Mouse (Mus musculus) liver, embryonic 12.5 days (tissue): ENCODE results near the gene S1pr1. TPM values are rescaled to one million over a fixed set of nuclear protein-coding genes. Genes with fewer than 3 reads are reported as not detected.

Source experiments
- ATAC-seq: fragments of 200-750 bp; cut with Nextera tagmentation; 2 replicates; pipeline ENCODE4 v1.8.0; 2017; ENCODE audit warnings: moderate number of reproducible peaks, mild to moderate bottlenecking, moderate library complexity
- H3K27ac ChIP-seq: fragments of 300-500 bp; sonication (generic); 2 replicates; pipeline ENCODE4 v1.5.1; 2016; ENCODE audit warnings: mild to moderate bottlenecking
- H3K27me3 ChIP-seq: fragments of 300-500 bp; sonication (generic); replicated peaks from 2 replicates; pipeline ENCODE4 v1.6.1; 2016; ENCODE audit warnings: mild to moderate bottlenecking, moderate library complexity
- H3K36me3 ChIP-seq: fragments of 300-500 bp; sonication (generic); 2 replicates; pipeline ENCODE4 v1.6.1; 2016; ENCODE audit warnings: mild to moderate bottlenecking, moderate library complexity
- H3K4me1 ChIP-seq: fragments of 300-500 bp; sonication (generic); 2 replicates; pipeline ENCODE4 v1.6.1; 2016
- H3K4me2 ChIP-seq: fragments of 300-500 bp; sonication (generic); 2 replicates; pipeline ENCODE4 v1.6.1; 2016; ENCODE audit warnings: mild to moderate bottlenecking, moderate library complexity
- H3K4me3 ChIP-seq: fragments of 300-500 bp; sonication (generic); 2 replicates; pipeline ENCODE4 v1.5.1; 2016; ENCODE audit warnings: mild to moderate bottlenecking, moderate library complexity
- H3K9ac ChIP-seq: fragments of 300-500 bp; sonication (generic); 2 replicates; pipeline ENCODE4 v1.6.1; 2016; ENCODE audit warnings: mild to moderate bottlenecking, moderate library complexity
- H3K9me3 ChIP-seq: fragments of 300-500 bp; sonication (generic); replicated peaks from 2 replicates; pipeline ENCODE4 v1.6.1; 2016; ENCODE audit warnings: mild to moderate bottlenecking, moderate library complexity
- WGBS: fragments of 180-500 bp; shearing (Covaris S2); methylation state at CpG from one replicate; pipeline ENCODE4 v1.1.7; 2016; ENCODE audit not compliant: insufficient replicate concordance; 5-methylcytosine and 5-hydroxymethylcytosine counted together
- polyA plus RNA-seq: library from polyadenylated mRNA; unstranded; fragments of >200 nt; fragmentation: Nextera tagmentation; extraction: Ambion mirVana; gene quantifications from 2 replicates; pipeline ENCODE4 v1.2.1, GENCODE M21; 2016

The S1pr1 gene
- polyA plus RNA-seq, 1 experiment from 2014 or later, result 10.5 TPM

DNA sequence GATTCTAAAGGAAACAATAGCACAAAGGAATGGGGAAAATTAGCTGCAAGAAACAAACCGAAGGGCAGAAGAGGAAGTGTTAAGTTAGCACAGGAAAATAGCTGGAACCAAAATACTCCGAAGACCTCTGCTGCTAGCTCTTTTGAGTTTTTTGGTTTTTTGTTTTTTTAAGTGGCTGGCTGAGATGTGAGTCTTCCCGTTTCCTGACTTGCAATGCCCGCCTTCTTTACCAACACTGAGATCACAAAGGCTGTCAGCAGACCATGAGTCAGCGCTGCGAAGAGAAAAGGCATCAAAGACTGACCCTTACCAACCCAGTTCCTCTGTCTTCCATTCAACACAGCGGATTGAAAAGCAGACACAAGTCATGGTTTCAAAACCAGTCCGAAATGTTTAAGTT, 25.5 kb downstream of the S1pr1 start:
- H3K4me2 ChIP-seq, result 0 out of 2 replicates have a peak overlapping the region, but pooled peaks have one; percentile 14
- no peaks in the 10 kb centered on the region for H3K9me3 ChIP-seq
- H3K9ac ChIP-seq, result no peak overlapping the region
- H3K27ac ChIP-seq, result peak overlapping the region; percentile 50
- 17% methylated on average over 8 of the region's 8 CpGs for WGBS
- no peak overlapping the region for H3K4me3 ChIP-seq
- H3K4me1 ChIP-seq, result peaks cover 18% of the 10 kb centered on the region
- H3K36me3 ChIP-seq, result no peaks in the 10 kb centered on the region
- ATAC-seq, result no peak
- no peaks in the 10 kb centered on the region for H3K27me3 ChIP-seq

DNA sequence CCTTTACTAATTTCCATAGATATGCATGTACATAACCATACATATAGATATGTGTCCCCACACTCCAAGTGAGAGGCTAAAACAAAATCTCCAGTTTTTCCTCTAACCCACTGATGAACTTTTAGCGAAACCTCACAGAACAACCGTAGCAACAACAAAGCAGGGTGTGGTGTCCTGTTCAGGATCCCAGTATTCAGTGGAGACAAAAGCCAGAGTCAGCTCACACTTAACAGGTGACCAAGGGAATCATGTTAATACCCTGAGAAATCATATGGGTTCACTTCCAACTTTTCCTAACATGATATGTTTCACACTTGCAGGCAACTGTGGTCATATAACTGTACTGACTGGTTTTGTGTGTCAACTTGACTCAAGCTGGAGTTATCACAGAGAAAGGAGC, 27.1 kb downstream of the S1pr1 start:
- Histone ChIP-seq H3K9me3 (no peaks in the 10 kb centered on the region), H3K4me1 (peaks cover 13% of the 10 kb centered on the region), H3K9ac (no peak overlapping the region), H3K27me3 (no peaks in the 10 kb centered on the region), H3K4me2 (no peak overlapping the region), H3K4me3 (no peak overlapping the region), H3K36me3 (no peaks in the 10 kb centered on the region), H3K27ac (no peak overlapping the region)
- 66% methylated on average over 2 of the region's 2 CpGs for WGBS
- no peak for ATAC-seq

DNA sequence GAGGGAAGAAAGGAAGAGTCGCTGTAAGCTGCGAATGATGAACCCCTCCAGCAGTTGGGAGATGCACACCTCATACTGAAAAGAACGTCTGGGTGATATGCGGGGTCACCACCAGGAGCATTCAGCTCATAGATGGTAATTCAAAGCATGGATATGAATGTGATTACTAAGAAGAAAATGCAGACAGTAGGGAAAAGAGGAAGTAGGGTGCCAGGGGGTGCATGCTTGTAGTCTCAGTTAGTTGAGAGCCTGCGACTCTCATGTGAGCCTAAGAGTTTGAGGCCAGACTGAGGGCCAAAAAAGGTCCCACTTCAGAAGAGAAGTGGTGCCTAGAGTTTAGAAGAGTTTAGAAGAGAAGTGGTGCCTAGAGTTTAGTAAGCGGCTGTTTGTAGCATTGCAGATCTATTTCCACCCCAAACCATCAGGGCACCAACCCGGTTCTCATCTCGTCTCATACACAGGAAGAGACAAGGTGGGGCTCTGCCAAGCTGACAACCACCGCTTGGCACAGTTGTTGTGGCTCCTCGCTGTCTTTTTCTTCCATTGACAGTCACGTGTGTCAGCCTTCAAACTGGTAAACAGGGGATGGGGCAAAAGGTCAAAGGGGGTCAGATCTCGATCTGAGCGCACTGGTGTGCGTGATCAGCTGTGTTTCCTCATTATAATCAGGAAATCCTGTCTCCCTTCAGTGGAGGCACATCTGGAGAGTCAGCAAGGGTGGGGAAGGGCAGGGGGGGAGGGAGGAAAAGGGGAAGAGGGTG, 32.4 kb downstream of the S1pr1 start:
- no peaks in the 10 kb centered on the region for H3K9me3 ChIP-seq
- H3K4me3 ChIP-seq, result no peak overlapping the region
- no peak overlapping the region; the same call in 1 of the 2 replicates for H3K27ac ChIP-seq
- H3K4me1 ChIP-seq, result peaks cover 14% of the 10 kb centered on the region; the same call in 1 of the 2 replicates
- 28% methylated on average over 14 of the region's 14 CpGs for WGBS
- no peak overlapping the region for H3K4me2 ChIP-seq
- no peak overlapping the region for H3K9ac ChIP-seq
- no peaks in the 10 kb centered on the region for H3K27me3 ChIP-seq
- no peak for ATAC-seq
- H3K36me3 ChIP-seq, result no peaks in the 10 kb centered on the region

DNA sequence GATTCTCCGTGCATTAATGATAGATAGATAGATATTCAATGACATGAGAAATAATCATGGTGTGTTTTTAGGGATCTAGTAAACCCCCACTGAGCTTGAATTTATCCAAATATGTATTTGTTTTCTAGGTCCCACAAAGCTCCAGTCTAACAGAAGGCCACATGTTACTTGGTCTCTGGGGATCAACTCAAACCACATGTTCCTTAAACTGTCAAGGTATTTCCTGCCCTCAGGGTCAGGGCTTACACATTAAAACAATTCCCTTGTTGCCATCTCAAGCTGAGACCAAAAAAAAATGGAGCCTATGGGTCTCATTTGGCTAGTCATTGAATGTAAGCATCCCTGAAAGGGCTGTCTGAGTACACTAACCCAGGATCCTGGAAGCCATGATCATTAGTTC, 33.7 kb downstream of the S1pr1 start:
- H3K27ac ChIP-seq, result no peak overlapping the region
- H3K9me3 ChIP-seq, result no peaks in the 10 kb centered on the region
- no peak overlapping the region for H3K9ac ChIP-seq
- H3K4me2 ChIP-seq, result no peak overlapping the region
- H3K36me3 ChIP-seq, result no peaks in the 10 kb centered on the region
- H3K27me3 ChIP-seq, result no peaks in the 10 kb centered on the region
- H3K4me3 ChIP-seq, result no peak overlapping the region
- H3K4me1 ChIP-seq, result peaks cover 14% of the 10 kb centered on the region; the same call in 1 of the 2 replicates
- ATAC-seq, result no peak
- 51% methylated on average over 1 of the region's 1 CpGs for WGBS

DNA sequence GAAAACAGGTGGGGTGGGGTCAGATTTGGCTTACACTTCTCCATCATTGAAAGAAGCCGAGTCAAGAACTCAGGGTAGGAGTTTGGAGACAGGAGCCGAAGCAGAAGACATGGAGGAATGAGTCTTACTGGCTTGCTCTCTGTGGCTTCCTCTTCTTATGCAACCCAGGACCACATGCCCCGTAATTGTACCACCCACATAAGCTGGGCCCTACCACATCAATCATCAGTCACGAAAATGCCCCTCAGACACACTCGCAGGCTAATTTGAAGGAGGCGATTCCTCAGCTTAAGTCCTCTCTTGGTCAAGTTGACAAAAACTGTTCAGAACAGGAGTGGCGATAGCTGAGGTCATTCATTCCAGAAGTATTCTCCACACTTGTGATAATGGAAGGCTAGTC, 35.9 kb downstream of the S1pr1 start:
- WGBS, result 37% methylated on average over 7 of the region's 7 CpGs
- Histone ChIP-seq H3K9ac (no peak overlapping the region), H3K4me3 (no peak overlapping the region), H3K4me2 (no peak overlapping the region), H3K27ac (no peak overlapping the region), H3K27me3 (no peaks in the 10 kb centered on the region), H3K36me3 (no peaks in the 10 kb centered on the region), H3K9me3 (no peaks in the 10 kb centered on the region), H3K4me1 (peaks cover 21% of the 10 kb centered on the region)
- no peak for ATAC-seq

DNA sequence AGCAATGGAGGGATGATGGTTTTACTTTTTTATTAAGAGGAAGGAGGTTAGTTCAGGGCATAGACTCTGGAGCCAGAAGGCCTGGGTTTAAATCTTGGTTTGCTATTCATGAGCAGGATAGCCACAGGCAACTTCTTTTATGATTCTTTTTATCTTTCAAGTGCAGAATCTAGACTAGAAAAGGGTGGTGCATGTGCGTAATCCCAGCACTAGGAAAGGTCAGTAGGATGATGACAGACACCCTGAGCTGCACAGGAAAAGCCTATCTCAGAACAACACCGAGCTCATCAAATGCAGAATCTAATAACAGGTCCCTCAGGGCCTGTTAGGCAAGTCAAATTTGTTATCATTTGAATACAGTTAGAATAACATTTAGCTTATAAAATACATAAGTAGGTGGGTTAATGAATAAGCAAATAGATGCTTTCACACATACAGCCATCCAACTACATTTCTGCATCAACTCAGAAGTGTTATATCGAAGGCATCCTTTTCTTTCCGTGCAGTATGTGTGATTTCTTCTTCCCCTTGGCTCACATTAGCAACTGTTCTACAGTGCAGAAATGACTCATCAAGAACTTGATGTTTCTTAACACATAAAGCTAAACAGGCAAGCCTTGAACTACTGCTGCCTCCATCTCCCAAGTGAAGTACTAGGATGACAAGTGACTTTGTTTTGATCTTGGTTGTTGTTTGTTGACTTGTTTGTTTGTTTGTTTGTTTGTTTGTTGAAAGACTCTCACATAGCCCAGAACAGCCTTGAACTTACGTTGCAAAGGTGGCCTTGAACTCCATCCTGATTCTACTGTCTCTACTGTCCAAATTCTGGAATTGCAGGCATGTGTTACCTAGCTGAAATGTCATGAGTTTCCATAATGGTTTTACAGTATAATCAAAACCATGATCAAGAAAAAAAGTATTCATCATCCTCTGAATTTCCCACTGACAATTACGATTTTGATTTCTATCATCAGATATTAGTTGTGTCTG, 39.0 kb downstream of the S1pr1 start:
- Histone ChIP-seq H3K27ac (no peak overlapping the region), H3K4me2 (no peak overlapping the region), H3K27me3 (no peaks in the 10 kb centered on the region), H3K4me3 (no peak overlapping the region), H3K9ac (no peak overlapping the region), H3K4me1 (peaks cover 15% of the 10 kb centered on the region), H3K9me3 (no peaks in the 10 kb centered on the region), H3K36me3 (no peaks in the 10 kb centered on the region)
- WGBS, result 61% methylated on average over 6 of the region's 6 CpGs
- ATAC-seq, result no peak

DNA sequence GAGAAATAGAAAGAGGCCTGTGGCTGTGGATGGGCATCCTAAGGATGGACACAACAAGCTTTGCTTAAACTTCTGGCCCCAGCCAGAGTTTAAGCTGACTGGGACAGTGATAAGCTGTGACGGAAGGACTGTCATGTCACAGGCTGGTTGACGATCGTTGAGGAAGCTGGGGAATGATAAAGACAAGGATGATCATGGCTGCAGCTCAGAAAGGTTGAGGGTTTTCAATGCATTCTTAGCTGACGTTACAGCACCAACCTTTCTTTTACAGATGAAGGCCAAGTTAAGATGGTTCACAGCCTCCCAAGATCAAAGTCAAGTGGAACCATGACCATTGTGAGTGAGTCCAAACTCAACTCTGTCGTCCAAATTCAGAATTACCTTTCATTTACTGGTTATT, 40.2 kb downstream of the S1pr1 start:
- no peak overlapping the region for H3K27ac ChIP-seq
- H3K9me3 ChIP-seq, result no peaks in the 10 kb centered on the region
- peaks cover 15% of the 10 kb centered on the region for H3K4me1 ChIP-seq
- H3K36me3 ChIP-seq, result no peaks in the 10 kb centered on the region
- no peak overlapping the region for H3K9ac ChIP-seq
- no peak overlapping the region for H3K4me3 ChIP-seq
- WGBS, result 23% methylated on average over 5 of the region's 5 CpGs
- H3K27me3 ChIP-seq, result no peaks in the 10 kb centered on the region
- H3K4me2 ChIP-seq, result no peak overlapping the region
- 0 out of 2 replicates have a peak, but pooled peaks have one; percentile 20 for ATAC-seq

DNA sequence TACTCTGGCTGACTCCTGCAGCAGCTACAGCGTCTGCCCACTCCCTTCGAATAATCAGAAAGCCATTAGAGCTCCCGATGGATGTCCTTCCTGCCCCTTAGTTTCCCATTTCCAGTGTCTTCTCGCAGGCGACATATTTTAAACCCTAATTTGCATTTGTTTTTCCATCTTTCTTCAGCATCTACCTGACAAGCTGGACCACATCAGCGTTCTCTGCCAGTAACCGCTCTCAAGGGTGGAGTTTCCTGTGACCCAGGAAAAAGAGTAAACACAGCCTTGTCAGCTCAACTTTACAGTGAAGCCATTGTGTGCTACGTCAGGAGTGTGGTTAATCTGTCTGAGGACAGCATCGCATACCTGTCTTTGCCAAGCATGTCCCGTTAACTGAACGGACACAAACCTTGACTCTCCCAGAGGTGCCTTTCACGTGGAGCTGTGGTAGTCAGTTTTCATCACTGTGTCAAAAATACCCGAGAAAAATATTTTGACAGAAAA, 41.2 kb downstream of the S1pr1 start:
- H3K4me3 ChIP-seq, result no peak overlapping the region
- no peak for ATAC-seq
- no peak overlapping the region for H3K9ac ChIP-seq
- 26% methylated on average over 13 of the region's 13 CpGs for WGBS
- no peaks in the 10 kb centered on the region for H3K36me3 ChIP-seq
- H3K4me1 ChIP-seq, result peaks cover 15% of the 10 kb centered on the region
- no peaks in the 10 kb centered on the region for H3K9me3 ChIP-seq
- H3K27ac ChIP-seq, result no peak overlapping the region
- no peaks in the 10 kb centered on the region for H3K27me3 ChIP-seq
- peak overlapping the region; percentile 49 for H3K4me2 ChIP-seq

DNA sequence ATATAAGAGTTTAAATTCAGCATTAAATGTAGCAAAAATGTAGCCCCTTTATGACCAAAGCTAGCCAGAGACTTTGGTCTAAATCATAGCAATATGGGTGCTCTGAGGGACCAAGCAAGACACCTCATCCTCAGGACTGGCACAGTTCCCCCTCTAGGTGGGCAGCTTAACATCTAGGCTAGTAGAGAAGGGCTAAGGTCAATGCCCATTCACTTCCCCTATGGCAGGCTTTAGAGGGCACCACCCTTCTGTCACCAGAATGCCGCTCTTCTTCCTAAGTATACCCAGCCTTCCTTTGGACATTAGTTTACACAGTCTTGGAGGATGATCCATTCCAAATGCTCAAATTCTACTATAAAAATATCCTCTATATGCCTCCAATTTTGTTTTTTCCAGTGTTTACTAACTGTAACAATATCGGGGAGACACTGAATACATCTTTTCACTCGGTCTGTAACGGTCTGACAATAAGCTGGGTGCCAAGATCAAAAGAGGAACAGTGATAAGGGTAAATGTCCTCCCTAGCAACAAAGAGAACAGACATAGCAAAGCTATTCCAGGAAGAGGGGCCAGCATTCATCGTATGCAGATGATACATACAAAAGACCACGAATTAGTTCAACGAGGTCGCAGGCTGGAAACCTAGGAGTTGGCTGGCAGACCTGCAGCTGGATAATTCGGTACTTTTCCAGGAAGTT, 41.8 kb downstream of the S1pr1 start:
- H3K27ac ChIP-seq, result no peak overlapping the region
- ATAC-seq, result peak; percentile 33; the same call in 1 of the 2 replicates
- no peaks in the 10 kb centered on the region for H3K36me3 ChIP-seq
- H3K4me1 ChIP-seq, result peaks cover 15% of the 10 kb centered on the region
- peak overlapping the region; percentile 49 for H3K4me2 ChIP-seq
- no peak overlapping the region for H3K4me3 ChIP-seq
- H3K9ac ChIP-seq, result no peak overlapping the region
- H3K9me3 ChIP-seq, result no peaks in the 10 kb centered on the region
- 18% methylated on average over 9 of the region's 9 CpGs for WGBS
- H3K27me3 ChIP-seq, result no peaks in the 10 kb centered on the region

DNA sequence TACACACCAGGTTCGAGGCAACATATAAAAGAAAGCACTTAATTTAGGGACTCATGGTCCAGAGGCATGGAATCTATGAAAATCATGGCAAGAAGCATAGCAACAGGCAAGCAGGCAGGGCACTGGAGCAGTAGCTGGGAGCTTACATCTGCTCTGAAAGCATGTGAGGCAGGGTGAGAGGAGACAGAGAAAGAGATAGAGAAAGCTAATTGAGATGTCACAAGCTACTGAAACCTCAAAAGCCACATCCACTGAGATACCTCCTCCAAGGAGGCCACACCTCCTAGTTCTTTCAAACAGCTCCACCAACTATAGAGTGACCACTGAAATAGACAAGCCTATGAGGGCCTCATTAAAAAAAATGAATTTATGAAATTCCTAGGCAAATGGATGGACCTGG, 45.6 kb downstream of the S1pr1 start:
- 43% methylated on average over 1 of the region's 1 CpGs for whole genome bisulfite sequencing

DNA sequence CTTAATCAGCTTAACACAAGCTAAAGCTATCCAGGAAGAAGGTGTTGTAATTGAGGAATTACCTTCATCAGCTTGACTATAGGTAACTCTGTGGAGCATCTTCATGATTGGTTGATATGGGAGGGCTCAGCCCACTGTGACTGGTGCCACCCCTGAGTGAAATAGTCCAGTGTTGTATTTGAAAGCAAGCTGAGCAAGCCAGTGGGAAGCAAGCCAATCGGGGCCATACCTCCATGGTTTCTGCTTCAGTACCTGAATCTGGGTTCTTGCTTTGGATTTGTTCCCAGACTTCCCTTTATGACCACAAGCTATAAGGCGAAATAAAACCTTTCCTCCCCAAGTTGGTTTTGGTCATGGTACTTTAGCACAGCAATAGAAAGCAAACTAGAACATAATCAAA, 47.7 kb downstream of the S1pr1 start:
- WGBS, result 64% methylated on average over 2 of the region's 2 CpGs
- Histone ChIP-seq H3K27ac (no peak overlapping the region), H3K36me3 (no peaks in the 10 kb centered on the region), H3K27me3 (no peaks in the 10 kb centered on the region), H3K4me3 (no peak overlapping the region), H3K9ac (no peak overlapping the region), H3K4me2 (no peak overlapping the region), H3K4me1 (no peaks in the 10 kb centered on the region), H3K9me3 (no peaks in the 10 kb centered on the region)
- ATAC-seq, result no peak

More for the DNA sequence above, 45.6 kb downstream of the S1pr1 start:
- H3K36me3 ChIP-seq, result no peaks in the 10 kb centered on the region
- ATAC-seq, result no peak
- H3K27me3 ChIP-seq, result no peaks in the 10 kb centered on the region
- H3K9me3 ChIP-seq, result no peaks in the 10 kb centered on the region
- no peak overlapping the region for H3K9ac ChIP-seq
- H3K4me2 ChIP-seq, result no peak overlapping the region
- no peak overlapping the region for H3K27ac ChIP-seq
- H3K4me3 ChIP-seq, result no peak overlapping the region
- peaks cover 10% of the 10 kb centered on the region for H3K4me1 ChIP-seq
